In the genomic region with DNA sequence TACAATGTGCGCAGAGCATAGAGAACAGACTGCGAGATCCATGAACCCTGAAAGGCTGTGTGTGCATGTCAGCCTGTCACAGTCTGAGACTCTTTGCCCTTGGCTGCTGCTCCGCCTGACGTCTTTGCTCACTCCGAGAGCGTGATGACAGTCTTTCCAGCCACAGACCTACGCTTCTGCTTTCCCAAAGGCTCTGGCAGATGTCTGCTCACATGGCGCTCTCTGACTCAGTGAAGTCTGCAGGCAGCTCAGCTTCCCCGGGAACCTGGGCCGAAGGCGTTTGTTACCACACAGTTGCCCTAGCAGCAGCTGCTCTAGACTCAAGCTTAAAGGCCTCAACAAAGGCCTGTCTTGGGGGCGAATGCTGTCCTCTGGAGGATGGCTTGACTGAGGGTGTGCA, we compare ENCODE assay signal across 2 mouse cellular contexts.
TF ChIP-seq lines count a peak whose summit lies in the region.

No protein-coding gene starts in this region.

TF ChIP-seq in CH12.LX, 34 proteins besides CTCF, POLR2A, EP300 and RAD21 (continued from another document):
- TF ChIP-seq MXI1 (IDR thresholded peaks at IDR 0.05; ENCODE audit: low read depth, low read length), result peak; percentile 71
- TF ChIP-seq BHLHE40 (IDR thresholded peaks at IDR 0.05; ENCODE audit: low read depth, low read length), result peak; percentile 78
- TF ChIP-seq CHD2 (IDR thresholded peaks at IDR 0.05; ENCODE audit: low read length), result no peak

TF ChIP-seq in myocyte, 11 proteins besides CTCF, POLR2A, EP300 and RAD21 (continued from another document):
- TF ChIP-seq MYOG (IDR thresholded peaks at IDR 0.05; ENCODE audit: control insufficient read depth in 1 of 3, insufficient read depth in 1 of 3, insufficient read length in 2 of 3, low read depth in 2 of 3) (peak; percentile 51 to 95 (median 69)), USF1 (IDR thresholded peaks at IDR 0.05; ENCODE audit: low read depth) (peak; percentile 43), MAX (IDR thresholded peaks at IDR 0.05; ENCODE audit: low read depth) (peak; percentile 23), MYOD1 (IDR thresholded peaks at IDR 0.05; ENCODE audit: control insufficient read depth in 1 of 3, insufficient read length in 2 of 3, low read depth in 2 of 3) (peak in 2 of 3 experiments; percentile 77), REST (IDR thresholded peaks at IDR 0.05; ENCODE audit: insufficient read depth, insufficient read length) (no peak), TCF3 (IDR thresholded peaks at IDR 0.05; ENCODE audit: insufficient read length, low read depth) (no peak), CEBPB (IDR thresholded peaks at IDR 0.05; ENCODE audit: insufficient read depth, poor library complexity, severe bottlenecking) (no peak)
